Mouse (Mus musculus): ENCODE data around the gene Ice1. TPM values are rescaled to one million over a fixed set of nuclear protein-coding genes. Genes with fewer than 3 reads are reported as not detected.
A peak's percentile ranks its signal among the peaks of the same experiment; 100 is the strongest.

The Ice1 gene
- polyA plus RNA-seq, 2 experiments: 5.9 to 9.6 TPM

DNA sequence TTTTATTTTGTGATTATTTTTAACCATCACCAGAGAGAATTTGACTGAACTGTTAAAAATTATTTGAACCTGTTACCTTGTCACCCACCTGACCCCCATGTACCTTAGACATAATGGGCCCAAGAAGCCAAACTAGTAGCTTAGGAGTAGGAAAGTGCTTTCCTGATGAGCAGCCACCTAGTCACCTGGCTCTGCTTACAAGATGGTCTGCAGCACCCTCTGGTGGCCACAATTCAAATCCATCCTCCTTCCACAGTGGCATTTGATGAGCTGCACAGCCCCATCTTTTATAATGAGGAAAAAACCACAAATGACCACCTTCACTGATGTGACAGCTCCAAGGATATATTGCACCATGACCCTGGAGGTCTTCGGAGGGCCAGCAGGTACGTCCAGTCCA, 50.5 kb downstream of the Ice1 start:
- Histone ChIP-seq H3K36me3 (replicated peaks; ENCODE audit: control insufficient read depth, insufficient read depth, low read depth) (no peaks in the 10 kb centered on the region; the same call in none of the 2 replicates), H3K9ac (replicated peaks) (no peak overlapping the region), H3K4me1 (replicated peaks; ENCODE audit: control insufficient read depth in 2 of 2, insufficient read depth in 2 of 2, low read length in 1 of 2) (no peaks in the 10 kb centered on the region), H3K27ac (no peak overlapping the region), H3K4me3 (ENCODE audit: insufficient read depth in 1 of 2, low read depth in 2 of 2, low read length in 2 of 2) (no peak overlapping the region), H3K4me2 (ENCODE audit: low read depth) (no peak overlapping the region), H3K9me3 (ENCODE audit: control insufficient read depth, low read length) (no peaks in the 10 kb centered on the region), H3K27me3 (ENCODE audit: control insufficient read depth, insufficient read depth, low read length) (no peaks in the 10 kb centered on the region)
- ATAC-seq (ENCODE audit: insufficient read depth): no peak
- TF ChIP-seq EP300 (IDR thresholded peaks at IDR 0.05; ENCODE audit: low read depth): no peak
- peak; percentile 71 for TF ChIP-seq CTCF (IDR thresholded peaks at IDR 0.05; ENCODE audit: low read depth)
- no peak for DNase-seq (ENCODE audit: low read depth in 3 of 3, low spot score in 3 of 3)
- WGBS (ENCODE audit: insufficient replicate concordance): 59% methylated on average over 2 of the region's 2 CpGs

DNA sequence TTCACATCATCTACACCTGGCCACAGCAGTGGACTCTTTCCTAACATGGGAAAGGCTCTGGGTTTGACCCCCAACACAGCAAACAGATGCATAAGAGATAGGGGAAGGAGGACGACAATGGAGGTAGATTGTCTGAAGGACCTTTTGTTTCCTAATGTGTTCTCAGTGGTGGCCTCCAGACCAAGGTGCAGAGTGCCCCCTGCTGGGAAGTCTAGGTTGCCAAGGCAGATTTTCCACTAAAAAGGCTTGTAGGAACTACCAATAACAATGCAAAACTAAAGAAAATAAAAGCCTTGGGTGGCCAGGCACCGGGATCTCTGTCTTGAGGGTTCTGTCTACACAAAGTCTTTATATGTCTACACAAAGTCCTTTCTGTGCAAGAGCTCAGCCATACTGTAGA, 54.9 kb downstream of the Ice1 start:
- no peaks in the 10 kb centered on the region for H3K4me1 ChIP-seq (replicated peaks; ENCODE audit: control insufficient read depth in 2 of 2, insufficient read depth in 2 of 2, low read length in 1 of 2)
- no peak for TF ChIP-seq EP300 (IDR thresholded peaks at IDR 0.05; ENCODE audit: low read depth)
- peak; percentile 42; the same call in 1 of the 2 replicates for TF ChIP-seq CTCF (IDR thresholded peaks at IDR 0.05; ENCODE audit: low read depth)
- no peak overlapping the region for H3K9ac ChIP-seq (replicated peaks)
- no peaks in the 10 kb centered on the region for H3K9me3 ChIP-seq (ENCODE audit: control insufficient read depth, low read length)
- ATAC-seq (ENCODE audit: insufficient read depth): no peak
- WGBS (ENCODE audit: insufficient replicate concordance): 26% methylated on average over 2 of the region's 2 CpGs
- no peak overlapping the region for H3K4me3 ChIP-seq (ENCODE audit: insufficient read depth in 1 of 2, low read depth in 2 of 2, low read length in 2 of 2)
- no peaks in the 10 kb centered on the region; the same call in 1 of the 2 replicates for H3K36me3 ChIP-seq (replicated peaks; ENCODE audit: control insufficient read depth, insufficient read depth, low read depth)
- DNase-seq (ENCODE audit: low read depth in 3 of 3, low spot score in 3 of 3): no peak
- H3K4me2 ChIP-seq (ENCODE audit: low read depth): no peak overlapping the region
- H3K27ac ChIP-seq: no peak overlapping the region
- no peaks in the 10 kb centered on the region for H3K27me3 ChIP-seq (ENCODE audit: control insufficient read depth, insufficient read depth, low read length)

DNA sequence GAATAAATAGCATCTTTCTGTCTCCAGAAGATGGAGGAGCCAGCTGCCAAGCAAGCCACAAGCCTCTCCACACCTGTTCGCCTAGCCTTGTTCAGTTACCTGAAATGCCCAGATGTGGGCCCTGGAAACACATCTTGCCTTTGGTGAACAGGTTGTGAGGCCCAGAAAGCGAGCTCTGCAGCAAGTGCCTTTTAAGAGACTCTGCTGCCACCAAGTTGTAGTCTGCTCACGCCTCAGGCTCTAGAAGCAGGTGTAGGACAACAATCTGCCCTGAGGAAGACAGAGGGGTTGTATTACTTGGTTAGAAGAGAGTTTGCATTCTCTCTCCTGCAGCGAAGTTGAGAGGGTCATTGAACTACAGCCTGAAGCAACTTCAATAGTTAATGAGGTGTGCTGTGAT, 55.9 kb downstream of the Ice1 start:
- Histone ChIP-seq H3K36me3 (replicated peaks; ENCODE audit: control insufficient read depth, insufficient read depth, low read depth) (no peaks in the 10 kb centered on the region; the same call in 1 of the 2 replicates), H3K4me3 (ENCODE audit: insufficient read depth in 1 of 2, low read depth in 2 of 2, low read length in 2 of 2) (no peak overlapping the region), H3K4me1 (replicated peaks; ENCODE audit: control insufficient read depth in 2 of 2, insufficient read depth in 2 of 2, low read length in 1 of 2) (no peaks in the 10 kb centered on the region), H3K9ac (replicated peaks) (no peak overlapping the region), H3K27me3 (ENCODE audit: control insufficient read depth, insufficient read depth, low read length) (no peaks in the 10 kb centered on the region), H3K27ac (no peak overlapping the region), H3K4me2 (ENCODE audit: low read depth) (no peak overlapping the region), H3K9me3 (ENCODE audit: control insufficient read depth, low read length) (no peaks in the 10 kb centered on the region)
- DNase-seq (ENCODE audit: low read depth in 3 of 3, low spot score in 3 of 3) (no peak), ATAC-seq (ENCODE audit: insufficient read depth) (no peak)
- WGBS (ENCODE audit: insufficient replicate concordance): 64% methylated on average over 4 of the region's 4 CpGs
- no peak for TF ChIP-seq EP300 (IDR thresholded peaks at IDR 0.05; ENCODE audit: low read depth)
- TF ChIP-seq CTCF (IDR thresholded peaks at IDR 0.05; ENCODE audit: low read depth): no peak

DNA sequence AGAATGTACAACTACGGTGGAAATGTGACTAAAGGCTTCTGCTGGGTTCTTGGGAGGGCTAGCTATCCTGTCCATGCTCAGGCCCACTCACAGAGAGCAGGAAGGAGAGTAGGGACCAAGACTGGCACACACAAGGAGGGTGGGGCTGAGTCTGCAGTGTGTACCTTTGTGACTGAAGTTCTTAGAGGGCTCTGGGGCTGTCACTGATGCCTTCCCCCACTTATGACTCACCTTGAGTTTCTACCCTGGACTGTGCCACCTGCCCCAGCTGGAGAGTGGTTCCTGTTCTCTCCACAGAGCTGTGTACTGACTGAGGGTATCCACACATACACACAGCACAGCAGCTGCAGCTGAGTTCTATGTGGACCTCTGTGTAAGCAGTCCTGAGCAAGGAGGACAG, 63.2 kb downstream of the Ice1 start:
- 56% methylated on average over 1 of the region's 1 CpGs for WGBS (ENCODE audit: insufficient replicate concordance)
- Histone ChIP-seq H3K4me2 (ENCODE audit: low read depth) (no peak overlapping the region), H3K9ac (replicated peaks) (no peak overlapping the region), H3K36me3 (replicated peaks; ENCODE audit: control insufficient read depth, insufficient read depth, low read depth) (no peaks in the 10 kb centered on the region), H3K4me3 (ENCODE audit: insufficient read depth in 1 of 2, low read depth in 2 of 2, low read length in 2 of 2) (no peak overlapping the region), H3K9me3 (ENCODE audit: control insufficient read depth, low read length) (no peaks in the 10 kb centered on the region), H3K27me3 (ENCODE audit: control insufficient read depth, insufficient read depth, low read length) (no peaks in the 10 kb centered on the region), H3K27ac (no peak overlapping the region), H3K4me1 (replicated peaks; ENCODE audit: control insufficient read depth in 2 of 2, insufficient read depth in 2 of 2, low read length in 1 of 2) (no peaks in the 10 kb centered on the region)
- ATAC-seq (ENCODE audit: insufficient read depth) (no peak), DNase-seq (ENCODE audit: low read depth in 3 of 3, low spot score in 3 of 3) (no peak)
- TF ChIP-seq CTCF (IDR thresholded peaks at IDR 0.05; ENCODE audit: low read depth): no peak
- no peak for TF ChIP-seq EP300 (IDR thresholded peaks at IDR 0.05; ENCODE audit: low read depth)

GRCm38 (mm10) chr13:70567889-70568288, 69.5 kb downstream of the Ice1 start:
- H3K9me3 ChIP-seq (ENCODE audit: control insufficient read depth, low read length): no peaks in the 10 kb centered on the region
- H3K4me1 ChIP-seq (replicated peaks; ENCODE audit: control insufficient read depth in 2 of 2, insufficient read depth in 2 of 2, low read length in 1 of 2): no peaks in the 10 kb centered on the region
- no peaks in the 10 kb centered on the region for H3K36me3 ChIP-seq (replicated peaks; ENCODE audit: control insufficient read depth, insufficient read depth, low read depth)
- H3K4me2 ChIP-seq (ENCODE audit: low read depth): no peak overlapping the region
- TF ChIP-seq CTCF (IDR thresholded peaks at IDR 0.05; ENCODE audit: low read depth) (no peak), EP300 (IDR thresholded peaks at IDR 0.05; ENCODE audit: low read depth) (no peak)
- no peak overlapping the region for H3K27ac ChIP-seq
- no peak for ATAC-seq (ENCODE audit: insufficient read depth)
- no peaks in the 10 kb centered on the region for H3K27me3 ChIP-seq (ENCODE audit: control insufficient read depth, insufficient read depth, low read length)
- 41% methylated on average over 2 of the region's 2 CpGs for WGBS (ENCODE audit: insufficient replicate concordance)
- no peak overlapping the region for H3K4me3 ChIP-seq (ENCODE audit: insufficient read depth in 1 of 2, low read depth in 2 of 2, low read length in 2 of 2)
- no peak overlapping the region for H3K9ac ChIP-seq (replicated peaks)
- DNase-seq (ENCODE audit: low read depth in 3 of 3, low spot score in 3 of 3): no peak

Measured in liver, embryonic 14.5 days (tissue).